Mouse (Mus musculus) intestine, embryonic 15.5 days (tissue): ENCODE results near the gene Ckm. TPM values are rescaled to one million over a fixed set of nuclear protein-coding genes. Genes with fewer than 3 reads are reported as not detected.

ENCODE experiments used
- ATAC-seq: fragments of 200-750 bp; cut with Nextera tagmentation; 2 replicates; pipeline ENCODE4 v1.8.0; 2017; ENCODE audit warnings: moderate TSS enrichment, moderate library complexity
- H3K27ac ChIP-seq: fragments of 300-500 bp; sonication (generic); 2 replicates; pipeline ENCODE4 v1.5.1; 2015; ENCODE audit warnings: mild to moderate bottlenecking, inconsistent platforms
- H3K27me3 ChIP-seq: fragments of 300-500 bp; sonication (generic); replicated peaks from 2 replicates; pipeline ENCODE4 v1.6.1; 2015; ENCODE audit warnings: inconsistent platforms
- H3K36me3 ChIP-seq: fragments of 300-500 bp; sonication (generic); 2 replicates; pipeline ENCODE4 v1.6.1; 2015; ENCODE audit warnings: inconsistent platforms
- H3K4me1 ChIP-seq: fragments of 300-500 bp; sonication (generic); replicated peaks from 2 replicates; pipeline ENCODE4 v1.6.1; 2015; ENCODE audit warnings: inconsistent platforms
- H3K4me2 ChIP-seq: fragments of 300-500 bp; sonication (generic); replicated peaks from 2 replicates; pipeline ENCODE4 v1.6.1; 2015; ENCODE audit warnings: mild to moderate bottlenecking, inconsistent platforms
- H3K4me3 ChIP-seq: fragments of 300-500 bp; sonication (generic); replicated peaks from 2 replicates; pipeline ENCODE4 v1.5.1; 2015; ENCODE audit warnings: inconsistent platforms
- H3K9ac ChIP-seq: fragments of 300-500 bp; sonication (generic); 2 replicates; pipeline ENCODE4 v1.6.1; 2015; ENCODE audit warnings: inconsistent platforms
- H3K9me3 ChIP-seq: fragments of 300-500 bp; sonication (generic); 2 replicates; pipeline ENCODE4 v1.6.1; 2016; ENCODE audit warnings: inconsistent platforms
- WGBS: fragments of 180-500 bp; shearing (Covaris S2); methylation state at CpG from one replicate; pipeline ENCODE4 v1.1.7; 2015; 5-methylcytosine and 5-hydroxymethylcytosine counted together
- polyA plus RNA-seq: library from polyadenylated mRNA; unstranded; fragments of >200 nt; fragmentation: Nextera tagmentation; extraction: Ambion mirVana; gene quantifications from 2 replicates; pipeline ENCODE4 v1.2.1, GENCODE M21; 2015

Ckm gene
- polyA plus RNA-seq, 1 experiment from 2014 or later, result 9.0 TPM

DNA sequence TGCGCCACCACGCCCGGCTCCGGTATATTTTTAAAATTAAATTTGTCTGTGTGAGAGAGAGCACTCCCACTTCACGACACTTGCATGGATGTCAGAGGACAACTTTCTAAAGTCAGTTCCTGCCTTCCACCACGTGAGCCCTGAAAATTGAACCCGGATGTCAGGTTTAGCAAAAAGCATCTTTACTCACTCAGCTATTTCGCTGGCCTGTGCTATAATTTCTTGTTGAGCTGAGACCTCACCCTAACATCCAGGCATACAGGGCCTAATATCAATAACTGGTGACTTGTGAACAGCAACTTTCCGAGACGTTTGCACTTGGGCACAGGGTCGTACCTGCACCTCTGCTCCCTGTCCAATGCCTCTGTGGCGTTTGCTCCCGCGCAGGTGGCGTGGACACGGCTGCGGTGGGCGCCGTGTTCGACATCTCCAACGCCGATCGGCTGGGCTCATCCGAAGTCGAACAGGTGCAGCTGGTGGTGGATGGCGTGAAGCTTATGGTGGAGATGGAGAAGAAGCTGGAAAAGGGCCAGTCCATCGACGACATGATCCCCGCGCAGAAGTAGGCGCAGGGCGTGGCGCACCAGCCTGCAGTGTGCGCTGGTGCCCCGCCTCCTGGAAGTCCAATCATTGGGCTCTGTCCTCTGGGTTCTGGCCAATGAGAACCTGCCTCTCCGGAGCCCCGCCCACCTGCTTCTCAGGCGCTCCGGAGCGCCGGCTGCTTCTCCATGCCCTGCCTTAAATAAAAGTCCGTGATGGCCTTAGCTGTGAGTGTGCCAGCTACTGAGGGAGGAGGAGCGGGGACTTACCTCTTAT, 16.5 kb downstream of the Ckm start:
- Histone ChIP-seq H3K27ac (no peak overlapping the region), H3K36me3 (peaks cover under 1% of the 10 kb centered on the region; the same call in 1 of the 2 replicates), H3K9me3 (no peaks in the 10 kb centered on the region), H3K27me3 (peaks cover 16% of the 10 kb centered on the region), H3K4me2 (peak overlapping the region; percentile 64), H3K9ac (no peak overlapping the region), H3K4me1 (0 out of 2 replicates have a peak, but pooled peaks cover 4% of the 10 kb centered on the region), H3K4me3 (peak overlapping the region; percentile 26)
- ATAC-seq, result peak; percentile 98
- 12% methylated on average over 43 of the region's 43 CpGs for WGBS

DNA sequence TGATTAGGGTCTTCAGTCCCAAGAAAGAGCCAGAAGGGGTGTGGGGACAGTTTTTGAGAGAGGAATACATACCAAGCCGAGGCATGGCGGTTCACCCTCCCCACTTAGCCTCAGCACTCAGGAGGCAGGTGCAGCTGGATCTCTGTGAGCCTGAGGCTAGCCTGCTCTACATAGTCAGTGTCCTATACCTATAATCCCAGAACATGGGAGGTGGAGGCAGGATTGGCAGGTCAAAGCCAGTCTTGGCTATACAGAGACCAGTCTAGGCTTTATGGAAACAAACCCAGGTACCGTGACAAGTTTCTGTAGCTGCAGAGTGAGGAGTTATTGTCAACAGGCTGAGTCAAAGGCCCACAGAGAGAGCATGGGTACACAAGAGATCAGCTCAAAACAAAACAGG, 18.5 kb downstream of the Ckm start:
- Histone ChIP-seq H3K9ac (no peak overlapping the region), H3K4me2 (no peak overlapping the region), H3K4me3 (no peak overlapping the region), H3K9me3 (no peaks in the 10 kb centered on the region), H3K27ac (no peak overlapping the region), H3K27me3 (peaks cover 16% of the 10 kb centered on the region), H3K4me1 (0 out of 2 replicates have a peak, but pooled peaks cover 4% of the 10 kb centered on the region), H3K36me3 (peaks cover 17% of the 10 kb centered on the region; the same call in 1 of the 2 replicates)
- no peak for ATAC-seq
- WGBS, result 88% methylated on average over 3 of the region's 3 CpGs

DNA sequence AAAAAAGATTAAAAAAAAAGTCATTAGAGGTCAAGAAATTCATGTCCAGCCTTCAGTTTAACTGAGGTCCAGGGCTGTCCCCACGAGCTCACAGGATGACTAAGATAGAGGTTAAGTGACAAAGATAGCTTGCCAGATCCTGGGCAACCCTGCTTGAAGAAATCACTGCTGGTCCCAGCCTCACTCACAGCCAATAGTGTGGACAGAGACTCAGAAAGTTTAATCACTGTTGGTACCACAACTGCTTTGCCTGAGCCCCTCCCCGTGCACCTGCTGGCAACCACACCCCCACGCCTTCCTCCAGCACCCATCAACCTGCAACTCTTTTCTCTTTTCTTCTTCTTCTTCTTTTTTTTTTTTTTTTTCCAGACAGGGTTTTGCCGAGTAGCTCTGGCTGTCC, 19.5 kb downstream of the Ckm start:
- H3K36me3 ChIP-seq, result peaks cover 17% of the 10 kb centered on the region

GRCm38 (mm10) chr7:19426349-19426748, 21.8 kb downstream of the Ckm start:
- no peak for ATAC-seq
- Histone ChIP-seq H3K9me3 (no peaks in the 10 kb centered on the region), H3K9ac (no peak overlapping the region), H3K4me3 (no peak overlapping the region), H3K27ac (no peak overlapping the region), H3K27me3 (peaks cover 4% of the 10 kb centered on the region; the same call in 1 of the 2 replicates), H3K4me2 (no peak overlapping the region), H3K36me3 (peaks cover 30% of the 10 kb centered on the region), H3K4me1 (no peaks in the 10 kb centered on the region)
- WGBS, result 84% methylated on average over 6 of the region's 6 CpGs

More for the DNA sequence above, 19.5 kb downstream of the Ckm start:
- 65% methylated on average over 4 of the region's 4 CpGs for WGBS
- Histone ChIP-seq H3K4me2 (no peak overlapping the region), H3K4me3 (no peak overlapping the region), H3K27me3 (peaks cover 14% of the 10 kb centered on the region), H3K9ac (no peak overlapping the region), H3K4me1 (0 out of 2 replicates have a peak, but pooled peaks cover 4% of the 10 kb centered on the region), H3K27ac (no peak overlapping the region), H3K9me3 (no peaks in the 10 kb centered on the region)
- ATAC-seq, result no peak

- Histone ChIP-seq H3K27me3 (peaks cover 3% of the 10 kb centered on the region; the same call in 1 of the 2 replicates), H3K9me3 (no peaks in the 10 kb centered on the region), H3K9ac (no peak overlapping the region), H3K27ac (no peak overlapping the region), H3K4me3 (no peak overlapping the region), H3K4me2 (no peak overlapping the region), H3K4me1 (no peaks in the 10 kb centered on the region), H3K36me3 (peaks cover 35% of the 10 kb centered on the region)
- ATAC-seq, result no peak
- whole genome bisulfite sequencing, result 89% methylated on average over 6 of the region's 6 CpGs
These were observed 22.3 kb downstream of the Ckm start for GRCm38 (mm10) chr7:19426888-19427287.

DNA sequence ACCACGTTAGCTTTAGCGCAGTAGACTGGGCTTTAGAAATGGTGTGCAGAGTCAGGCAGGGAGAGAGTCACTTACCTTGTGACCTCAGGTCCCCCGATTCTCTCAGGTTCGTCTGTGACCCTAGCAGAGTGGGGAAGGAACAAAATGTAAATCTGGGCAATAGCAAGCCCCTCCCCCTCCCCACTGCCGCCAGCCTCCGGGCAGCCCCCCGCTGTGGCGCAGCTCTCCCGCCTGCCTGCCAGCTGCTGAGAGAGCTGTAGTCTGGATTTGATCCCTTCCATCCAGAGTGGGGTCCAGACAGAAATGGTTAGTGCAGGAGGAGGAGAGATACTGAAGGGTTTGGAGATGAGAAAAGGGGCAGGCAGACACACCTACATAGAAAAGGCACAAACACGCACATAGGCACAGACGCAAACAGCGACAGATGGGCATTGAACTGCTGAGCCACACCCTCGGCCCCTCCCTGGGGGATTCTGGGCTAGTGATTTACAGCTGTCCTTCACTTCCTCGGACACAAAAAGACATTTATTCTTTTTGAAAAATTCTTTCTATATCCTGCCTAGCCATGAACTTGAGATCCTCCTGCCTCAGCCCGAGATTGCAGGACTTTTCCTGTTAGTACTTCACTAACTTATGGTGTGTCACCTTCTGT, 23.5 kb downstream of the Ckm start:
- no peak overlapping the region for H3K9ac ChIP-seq
- H3K27me3 ChIP-seq, result no peaks in the 10 kb centered on the region
- H3K4me2 ChIP-seq, result no peak overlapping the region
- peaks cover 47% of the 10 kb centered on the region for H3K36me3 ChIP-seq
- H3K9me3 ChIP-seq, result no peaks in the 10 kb centered on the region
- H3K4me3 ChIP-seq, result no peak overlapping the region
- no peaks in the 10 kb centered on the region for H3K4me1 ChIP-seq
- no peak for ATAC-seq
- H3K27ac ChIP-seq, result no peak overlapping the region
- WGBS, result 77% methylated on average over 15 of the region's 15 CpGs

DNA sequence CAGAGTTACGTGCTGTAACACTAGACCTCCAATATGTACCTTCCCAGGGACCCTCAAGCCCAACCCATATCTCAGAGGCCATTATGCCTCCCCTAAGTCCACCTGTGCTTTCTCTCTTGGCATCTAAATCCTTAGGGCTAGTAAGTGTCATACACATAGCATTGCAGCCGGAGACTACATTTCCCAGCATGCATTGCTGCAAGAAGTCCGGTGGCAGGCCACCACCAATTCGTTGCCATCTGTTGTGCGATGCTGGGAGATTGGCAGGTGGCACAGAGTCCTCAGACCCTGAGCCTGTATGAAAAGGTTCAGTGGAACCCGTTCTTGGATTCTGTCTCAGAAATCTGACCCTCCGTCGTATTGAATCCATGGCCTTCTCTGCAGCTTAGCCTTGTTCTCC, 25.1 kb downstream of the Ckm start:
- WGBS, result 81% methylated on average over 8 of the region's 8 CpGs
- H3K27ac ChIP-seq, result no peak overlapping the region

GRCm38 (mm10) chr7:19430402-19430801, 25.8 kb downstream of the Ckm start:
- H3K4me3 ChIP-seq, result no peak overlapping the region
- no peak overlapping the region for H3K27ac ChIP-seq
- WGBS, result 83% methylated on average over 6 of the region's 6 CpGs
- H3K9me3 ChIP-seq, result no peaks in the 10 kb centered on the region
- ATAC-seq, result no peak
- H3K9ac ChIP-seq, result no peak overlapping the region
- H3K27me3 ChIP-seq, result no peaks in the 10 kb centered on the region
- H3K4me2 ChIP-seq, result no peak overlapping the region
- no peaks in the 10 kb centered on the region for H3K4me1 ChIP-seq
- peaks cover 69% of the 10 kb centered on the region for H3K36me3 ChIP-seq

More for the DNA sequence above, 25.1 kb downstream of the Ckm start:
- no peaks in the 10 kb centered on the region for H3K4me1 ChIP-seq
- no peaks in the 10 kb centered on the region for H3K27me3 ChIP-seq
- no peak overlapping the region for H3K4me2 ChIP-seq
- H3K36me3 ChIP-seq, result peaks cover 63% of the 10 kb centered on the region
- no peak; the same call in 1 of the 2 replicates for ATAC-seq
- no peaks in the 10 kb centered on the region for H3K9me3 ChIP-seq
- no peak overlapping the region for H3K9ac ChIP-seq
- no peak overlapping the region for H3K4me3 ChIP-seq

- H3K9me3 ChIP-seq, result no peaks in the 10 kb centered on the region
- peaks cover 74% of the 10 kb centered on the region for H3K36me3 ChIP-seq
- H3K27me3 ChIP-seq, result no peaks in the 10 kb centered on the region
- no peak overlapping the region for H3K27ac ChIP-seq
- WGBS, result 98% methylated on average over 2 of the region's 2 CpGs
- no peak overlapping the region for H3K9ac ChIP-seq
- H3K4me3 ChIP-seq, result no peak overlapping the region
- ATAC-seq, result no peak
- no peaks in the 10 kb centered on the region for H3K4me1 ChIP-seq
- H3K4me2 ChIP-seq, result no peak overlapping the region
These were observed 27.9 kb downstream of the Ckm start for GRCm38 (mm10) chr7:19432475-19432874.

DNA sequence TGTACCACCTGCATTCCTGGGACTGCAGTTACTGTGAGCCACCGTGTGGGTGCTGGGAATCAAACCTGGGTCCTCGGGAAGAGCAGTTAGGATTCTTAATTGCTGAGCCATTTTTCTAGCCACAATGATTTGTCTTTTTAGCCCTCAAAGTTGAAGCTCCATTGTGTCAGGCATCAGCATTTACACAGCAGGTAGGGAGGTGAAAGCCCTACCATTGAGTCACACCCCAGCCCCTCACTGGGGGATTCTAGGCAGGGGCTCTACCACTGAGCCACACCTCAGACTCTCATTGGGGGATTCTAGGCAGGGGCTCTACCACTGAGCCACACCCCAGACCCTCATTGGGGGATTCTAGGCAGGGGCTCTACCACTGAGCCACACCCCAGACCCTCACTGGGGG, 31.7 kb downstream of the Ckm start:
- WGBS, result 97% methylated on average over 2 of the region's 2 CpGs
- Histone ChIP-seq H3K4me1 (no peaks in the 10 kb centered on the region), H3K36me3 (peaks cover 64% of the 10 kb centered on the region), H3K4me3 (no peak overlapping the region), H3K27me3 (no peaks in the 10 kb centered on the region), H3K27ac (no peak overlapping the region), H3K4me2 (no peak overlapping the region), H3K9ac (no peak overlapping the region), H3K9me3 (no peaks in the 10 kb centered on the region)
- no peak for ATAC-seq

- no peak for ATAC-seq
- no peaks in the 10 kb centered on the region for H3K9me3 ChIP-seq
- no peaks in the 10 kb centered on the region for H3K4me1 ChIP-seq
- no peak overlapping the region for H3K4me2 ChIP-seq
- H3K27me3 ChIP-seq, result no peaks in the 10 kb centered on the region
- no peak overlapping the region for H3K27ac ChIP-seq
- WGBS, result 87% methylated on average over 9 of the region's 9 CpGs
- no peak overlapping the region for H3K4me3 ChIP-seq
- peaks cover 64% of the 10 kb centered on the region for H3K36me3 ChIP-seq
- H3K9ac ChIP-seq, result no peak overlapping the region
These were observed 32.5 kb downstream of the Ckm start for GRCm38 (mm10) chr7:19437048-19437447.

DNA sequence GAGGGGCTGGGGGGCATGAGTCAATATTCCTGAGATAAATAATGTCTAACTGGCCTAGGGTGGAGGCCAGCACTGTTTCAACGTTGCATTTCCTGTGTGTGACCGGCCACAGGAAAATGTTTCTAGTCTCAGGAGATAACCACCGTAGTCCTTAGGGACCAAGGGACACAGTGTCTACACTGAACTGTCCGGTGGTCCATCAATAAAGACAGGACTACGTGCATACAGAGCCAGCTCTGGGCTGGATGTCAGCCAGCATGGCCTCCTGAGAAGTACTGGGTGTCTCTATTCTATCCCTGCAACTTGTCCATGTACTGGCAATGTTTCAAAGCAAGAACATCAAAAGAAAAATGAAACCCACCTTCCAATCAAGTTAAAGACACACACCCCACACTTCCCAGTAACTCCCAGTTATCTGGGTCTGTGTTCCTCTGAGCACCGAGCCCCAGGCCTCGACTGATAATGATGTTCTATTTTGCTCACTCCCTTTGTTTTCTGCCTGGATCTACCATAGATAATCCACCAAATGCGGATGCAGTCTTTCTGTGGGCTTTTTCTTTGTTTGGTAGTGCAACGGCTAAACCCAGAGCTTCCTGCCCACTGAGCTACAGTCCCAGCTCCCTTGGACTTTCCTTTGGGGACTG, 37.0 kb downstream of the Ckm start:
- peaks cover 40% of the 10 kb centered on the region for H3K36me3 ChIP-seq
- no peaks in the 10 kb centered on the region for H3K27me3 ChIP-seq
- H3K9me3 ChIP-seq, result no peaks in the 10 kb centered on the region
- 80% methylated on average over 9 of the region's 9 CpGs for WGBS
- 0 out of 2 replicates have a peak overlapping the region, but pooled peaks have one; percentile 3 for H3K9ac ChIP-seq
- no peak for ATAC-seq
- no peak overlapping the region for H3K4me3 ChIP-seq
- no peak overlapping the region for H3K27ac ChIP-seq
- no peak overlapping the region for H3K4me2 ChIP-seq
- H3K4me1 ChIP-seq, result 0 out of 2 replicates have a peak, but pooled peaks cover 3% of the 10 kb centered on the region
